Mouse (Mus musculus) midbrain, embryonic 14.5 days (tissue): ENCODE data around the gene Spaca4. TPM values are rescaled to one million over a fixed set of nuclear protein-coding genes. Genes with fewer than 3 reads are reported as not detected.

Experiments
- ATAC-seq: fragments of 200-750 bp; cut with Nextera tagmentation; 2 replicates; pipeline ENCODE4 v1.8.0; 2017; ENCODE audit warnings: moderate number of reproducible peaks, moderate library complexity; ENCODE audit not compliant: low FRiP score, low TSS enrichment
- DNase-seq: peaks from one replicate; pipeline ENCODE4 v3.0.0-alpha.2; 2015
- H3K27ac ChIP-seq: fragments of 300-500 bp; sonication (generic); replicated peaks from 2 replicates; pipeline ENCODE4 v1.5.1; 2014; ENCODE audit warnings: mild to moderate bottlenecking, low read depth, low read length, moderate library complexity
- H3K27me3 ChIP-seq: fragments of 300-500 bp; sonication (generic); 2 replicates; pipeline ENCODE4 v1.6.1; 2014; ENCODE audit warnings: low read length, control low read depth, mixed read lengths; ENCODE audit not compliant: control insufficient read depth, insufficient read depth
- H3K36me3 ChIP-seq: fragments of 300-500 bp; sonication (generic); 2 replicates; pipeline ENCODE4 v1.6.1; 2014; ENCODE audit warnings: low read length, control low read depth; ENCODE audit not compliant: control insufficient read depth, insufficient read depth
- H3K4me1 ChIP-seq: fragments of 300-500 bp; sonication (generic); 2 replicates; pipeline ENCODE4 v1.6.1; 2014; ENCODE audit warnings: mild to moderate bottlenecking, antibody characterized with exemption, low read length, control low read depth; ENCODE audit not compliant: control insufficient read depth, insufficient read depth
- H3K4me2 ChIP-seq: fragments of 300-500 bp; sonication (generic); 2 replicates; pipeline ENCODE4 v1.6.1; 2014; ENCODE audit warnings: mild to moderate bottlenecking, low read length, moderate library complexity
- H3K4me3 ChIP-seq: fragments of 300-500 bp; sonication (generic); replicated peaks from 2 replicates; pipeline ENCODE4 v1.5.1; 2014; ENCODE audit warnings: low read depth, low read length
- H3K9ac ChIP-seq: fragments of 300-500 bp; sonication (generic); replicated peaks from 2 replicates; pipeline ENCODE4 v1.6.1; 2014; ENCODE audit warnings: mild to moderate bottlenecking, low read length, moderate library complexity
- H3K9me3 ChIP-seq: fragments of 300-500 bp; sonication (generic); 2 replicates; pipeline ENCODE4 v1.6.1; 2016; ENCODE audit warnings: low read length, control low read depth, mixed read lengths; ENCODE audit not compliant: control insufficient read depth
- WGBS: fragments of 180-500 bp; shearing (Covaris S2); extraction: QIAGEN DNeasy Blood & Tissue Kit; methylation state at CpG from one replicate; pipeline ENCODE4 v1.1.7; 2014; 5-methylcytosine and 5-hydroxymethylcytosine counted together
- polyA plus RNA-seq: library from polyadenylated mRNA; unstranded; fragments of >200 nt; fragmentation: Nextera tagmentation; extraction: Ambion mirVana; gene quantifications from 2 replicates; pipeline ENCODE4 v1.2.1, GENCODE M21; 2014

The Spaca4 gene
- polyA plus RNA-seq, 1 experiment from 2014 or later: not detected

DNA sequence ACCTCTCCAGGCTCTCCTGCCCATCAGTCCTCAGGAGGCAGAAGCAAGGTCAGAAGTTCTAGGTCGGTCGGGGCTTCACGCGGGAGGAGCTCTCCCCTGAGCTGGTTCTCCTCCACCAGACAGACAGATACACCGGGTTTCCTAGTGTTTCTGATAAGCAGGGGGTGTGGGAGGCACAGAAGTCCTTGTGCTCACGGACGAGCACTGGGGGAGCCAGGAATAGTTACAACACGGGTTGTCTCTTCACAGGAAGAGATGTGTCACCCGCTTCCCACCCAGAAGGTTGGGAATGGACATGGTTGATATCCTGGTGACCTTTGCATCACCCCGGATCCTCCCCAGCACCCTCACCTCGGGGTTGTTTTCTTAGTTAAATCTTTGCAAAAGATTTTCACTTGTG lies 35.8 kb downstream of the Spaca4 start:
- no peak for DNase-seq
- Histone ChIP-seq H3K9me3 (no peaks in the 10 kb centered on the region), H3K9ac (no peak overlapping the region), H3K36me3 (no peaks in the 10 kb centered on the region), H3K4me1 (no peaks in the 10 kb centered on the region), H3K4me3 (no peak overlapping the region), H3K27me3 (no peaks in the 10 kb centered on the region), H3K4me2 (no peak overlapping the region), H3K27ac (no peak overlapping the region)
- no peak for ATAC-seq
- 81% methylated on average over 11 of the region's 11 CpGs for WGBS

DNA sequence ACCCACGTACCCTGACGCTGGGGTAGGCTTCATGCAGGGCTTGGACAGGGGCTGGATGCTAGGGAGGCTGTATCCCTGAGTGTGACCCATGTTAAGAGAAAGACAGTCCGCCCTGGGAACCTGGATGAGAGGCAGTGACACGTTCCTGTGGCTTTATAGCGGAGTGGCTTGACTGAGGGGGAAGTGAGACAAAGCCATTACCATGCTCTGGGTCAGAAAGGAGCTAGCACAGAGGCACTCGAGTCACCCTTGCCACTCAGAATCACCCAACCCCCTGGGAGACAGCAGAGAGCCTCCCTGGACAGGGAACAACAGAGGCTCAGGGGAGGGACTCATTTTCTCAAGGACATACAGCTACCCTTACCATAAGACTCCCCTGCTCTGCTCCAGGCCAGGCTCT lies 36.5 kb downstream of the Spaca4 start:
- Histone ChIP-seq H3K36me3 (no peaks in the 10 kb centered on the region), H3K4me2 (no peak overlapping the region), H3K27ac (no peak overlapping the region), H3K4me1 (no peaks in the 10 kb centered on the region), H3K27me3 (no peaks in the 10 kb centered on the region), H3K9me3 (no peaks in the 10 kb centered on the region), H3K4me3 (no peak overlapping the region), H3K9ac (no peak overlapping the region)
- 70% methylated on average over 6 of the region's 6 CpGs for WGBS
- no peak for DNase-seq
- no peak for ATAC-seq

DNA sequence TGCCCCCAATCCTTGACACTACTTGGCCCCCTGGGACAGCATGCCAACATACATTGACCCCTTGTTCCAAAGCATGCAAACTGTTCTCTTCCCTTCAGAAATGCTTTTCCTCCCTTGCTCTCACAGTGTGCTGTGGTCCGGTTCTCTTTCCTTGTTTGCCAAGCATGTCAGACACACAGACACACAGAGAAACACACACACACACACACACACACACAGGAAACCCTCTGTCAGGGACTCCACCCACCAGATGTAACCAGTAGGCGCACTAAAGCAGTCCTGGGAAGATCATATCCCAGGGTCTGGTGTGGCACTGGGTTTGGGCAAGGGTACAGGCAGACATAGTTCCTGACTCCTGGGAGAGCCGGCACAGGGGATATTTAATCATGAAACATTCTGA lies 38.8 kb downstream of the Spaca4 start:
- H3K9me3 ChIP-seq: no peaks in the 10 kb centered on the region
- no peak overlapping the region for H3K27ac ChIP-seq
- H3K4me2 ChIP-seq: no peak overlapping the region
- H3K27me3 ChIP-seq: no peaks in the 10 kb centered on the region
- no peak for DNase-seq
- H3K4me1 ChIP-seq: no peaks in the 10 kb centered on the region
- no peak overlapping the region for H3K9ac ChIP-seq
- H3K4me3 ChIP-seq: no peak overlapping the region
- no peak for ATAC-seq
- H3K36me3 ChIP-seq: no peaks in the 10 kb centered on the region
- 78% methylated on average over 3 of the region's 3 CpGs for WGBS

DNA sequence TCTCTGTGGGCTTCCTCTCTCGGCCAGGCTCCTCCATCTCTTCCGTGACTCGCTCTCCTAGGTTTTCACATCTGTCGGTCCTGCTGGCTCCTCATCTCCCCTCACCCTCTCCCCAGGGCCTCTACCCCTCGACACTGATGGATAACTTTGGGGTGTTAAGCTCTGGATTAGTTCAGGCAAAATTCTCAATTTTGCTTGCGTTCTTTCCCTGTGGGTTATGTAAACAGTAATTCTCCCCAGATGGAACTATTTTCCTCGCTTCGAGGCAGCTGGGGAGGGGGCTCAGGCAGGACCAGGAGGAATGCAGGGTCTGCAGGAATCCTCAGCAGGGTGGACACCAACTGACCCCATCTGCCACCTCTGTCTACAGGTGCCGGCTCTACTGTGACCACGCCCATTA lies 39.8 kb downstream of the Spaca4 start:
- Histone ChIP-seq H3K27ac (no peak overlapping the region), H3K9ac (no peak overlapping the region), H3K27me3 (no peaks in the 10 kb centered on the region), H3K4me2 (no peak overlapping the region), H3K4me1 (no peaks in the 10 kb centered on the region), H3K36me3 (no peaks in the 10 kb centered on the region), H3K9me3 (no peaks in the 10 kb centered on the region), H3K4me3 (no peak overlapping the region)
- ATAC-seq (no peak), DNase-seq (no peak)
- 73% methylated on average over 10 of the region's 10 CpGs for WGBS

DNA sequence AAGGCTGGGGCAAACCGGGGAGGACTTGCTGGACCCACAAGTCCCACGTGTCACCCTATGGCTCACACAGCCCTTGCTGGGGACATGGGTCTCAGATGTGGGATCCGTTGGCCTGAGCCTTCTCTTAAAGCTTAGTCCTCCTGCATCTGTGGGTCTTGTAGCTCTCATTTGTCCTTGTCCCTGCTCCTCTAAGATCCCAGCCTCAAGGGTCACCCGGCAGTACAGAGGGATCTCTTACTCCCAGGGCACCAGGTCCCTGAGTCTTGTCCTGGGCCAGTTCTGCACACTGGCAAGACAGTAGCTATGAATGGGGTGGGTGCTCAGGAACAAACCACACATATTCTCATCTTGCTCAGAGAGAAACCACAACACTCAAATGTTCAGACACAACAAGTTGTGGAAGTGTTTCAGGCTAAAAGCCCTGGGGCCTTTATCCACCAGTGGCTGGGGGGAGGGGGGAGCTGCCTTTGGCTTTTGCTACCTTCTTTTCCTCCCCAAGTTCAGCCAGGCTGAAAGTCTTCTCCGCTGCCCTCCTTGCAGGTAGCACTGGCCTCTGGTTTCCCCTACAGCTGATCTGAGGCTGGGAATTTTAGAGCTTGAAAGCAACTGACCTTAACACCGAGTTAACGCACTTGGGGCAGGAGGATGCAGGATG lies 42.1 kb downstream of the Spaca4 start, which contains the start of gene Ntn5:
Gene Ntn5, plus strand, starts transcription at position 627 of the 655 bp plus-strand sequence.
- ATAC-seq: no peak
- H3K27me3 ChIP-seq: no peaks in the 10 kb centered on the region
- no peaks in the 10 kb centered on the region for H3K36me3 ChIP-seq
- DNase-seq: no peak
- no peak within 1 kb of the TSS for H3K4me2 ChIP-seq
- no peaks in the 10 kb centered on the region for H3K4me1 ChIP-seq
- H3K4me3 ChIP-seq: no peak within 1 kb of the TSS
- no peak within 1 kb of the TSS for H3K27ac ChIP-seq
- no peaks in the 10 kb centered on the region for H3K9me3 ChIP-seq
- WGBS: 78% methylated on average over 7 of the region's 7 CpGs
- no peak within 1 kb of the TSS for H3K9ac ChIP-seq

DNA sequence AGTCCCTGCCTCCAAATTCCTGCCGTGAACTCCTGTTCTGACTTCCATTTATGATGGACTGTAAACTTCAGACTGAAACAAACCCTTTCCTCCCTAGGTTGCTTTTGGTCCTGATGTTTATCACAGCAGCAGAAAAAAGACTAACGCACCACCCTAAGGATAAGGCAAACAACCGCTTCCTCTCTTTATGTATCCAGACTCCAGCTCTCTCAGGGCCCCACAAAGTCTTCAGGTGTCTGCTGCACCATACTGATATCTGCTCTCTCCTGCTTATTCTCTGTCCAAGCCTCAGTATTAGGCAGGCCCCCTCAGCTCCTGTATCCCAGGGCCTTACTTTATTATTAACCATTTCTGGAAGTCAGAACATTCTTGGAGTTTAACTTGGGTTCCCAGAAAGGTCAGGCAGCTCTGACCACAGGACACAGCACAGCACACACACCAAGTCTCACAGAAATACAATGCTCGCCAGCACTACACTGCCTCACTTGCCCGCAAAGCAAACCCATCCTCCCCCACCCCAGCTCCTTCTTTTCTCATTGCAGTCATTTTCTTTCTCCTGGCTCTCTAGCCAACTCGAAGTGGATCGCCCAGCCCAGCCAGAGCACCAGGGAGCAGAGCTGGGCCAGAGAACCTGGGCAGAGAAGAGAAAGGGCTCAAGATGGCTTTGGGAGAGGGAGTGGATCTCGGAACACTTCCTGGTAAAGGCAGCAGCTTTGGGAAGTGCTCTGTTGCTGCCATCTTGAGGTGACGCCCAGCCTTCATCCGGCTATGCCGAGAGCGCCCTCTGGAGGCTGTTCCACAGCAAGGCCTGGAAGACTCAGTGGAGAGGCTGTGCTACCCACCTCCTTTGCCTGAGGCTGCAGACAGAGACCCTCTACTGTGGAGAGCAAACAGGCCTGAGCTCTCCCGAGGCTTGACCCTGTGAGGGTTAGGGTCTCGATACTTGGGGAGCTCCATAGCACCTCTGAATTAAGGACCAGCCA lies 43.2 kb downstream of the Spaca4 start:
- no peak overlapping the region; the same call in 1 of the 2 replicates for H3K9ac ChIP-seq
- no peak overlapping the region for H3K4me3 ChIP-seq

DNA sequence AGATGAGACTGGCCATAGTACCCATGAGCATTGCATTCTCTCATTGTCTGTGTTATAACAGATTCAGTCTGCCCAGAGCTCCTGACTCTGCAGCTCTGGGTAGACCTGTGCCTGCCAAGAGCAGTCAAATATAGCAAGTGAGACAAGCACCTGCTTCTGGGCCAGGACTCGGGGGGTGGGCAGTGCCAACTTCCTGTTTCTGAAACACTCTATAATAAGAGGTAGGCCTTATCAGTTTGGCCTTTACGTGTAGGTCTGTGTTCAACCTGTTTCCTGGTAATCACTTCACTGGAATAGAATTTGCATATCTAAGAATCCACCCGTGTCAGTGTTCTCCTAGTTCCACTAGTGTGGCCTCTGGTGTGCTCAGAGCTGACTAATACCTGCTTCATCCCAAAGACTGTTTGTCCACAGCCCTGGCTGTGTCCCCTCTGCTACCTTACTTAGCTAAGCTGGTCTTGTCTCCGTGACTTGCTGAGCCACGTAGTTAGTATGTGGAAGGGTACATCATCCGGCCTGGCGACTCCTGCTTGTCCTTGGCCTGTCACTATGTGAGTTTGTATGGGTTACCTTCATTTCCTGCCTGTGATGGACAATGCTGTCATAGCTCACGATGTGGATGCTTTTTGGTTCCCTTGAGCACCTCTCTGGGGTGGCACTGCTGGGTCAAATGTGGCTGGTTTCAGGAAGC lies 44.4 kb downstream of the Spaca4 start:
- DNase-seq (no peak), ATAC-seq (no peak)
- Histone ChIP-seq H3K27ac (no peak overlapping the region), H3K9ac (no peak overlapping the region), H3K36me3 (no peaks in the 10 kb centered on the region), H3K4me2 (no peak overlapping the region), H3K4me3 (no peak overlapping the region), H3K4me1 (no peaks in the 10 kb centered on the region), H3K27me3 (no peaks in the 10 kb centered on the region), H3K9me3 (no peaks in the 10 kb centered on the region)
- WGBS: 89% methylated on average over 8 of the region's 8 CpGs

More for the DNA sequence above, 43.2 kb downstream of the Spaca4 start:
- Histone ChIP-seq H3K27ac (peak overlapping the region; percentile 20), H3K4me1 (no peaks in the 10 kb centered on the region), H3K27me3 (no peaks in the 10 kb centered on the region), H3K36me3 (no peaks in the 10 kb centered on the region), H3K9me3 (no peaks in the 10 kb centered on the region), H3K4me2 (peak overlapping the region; percentile 27)
- ATAC-seq (peak; percentile 79), DNase-seq (peak; percentile 94)
- 28% methylated on average over 14 of the region's 14 CpGs for WGBS

DNA sequence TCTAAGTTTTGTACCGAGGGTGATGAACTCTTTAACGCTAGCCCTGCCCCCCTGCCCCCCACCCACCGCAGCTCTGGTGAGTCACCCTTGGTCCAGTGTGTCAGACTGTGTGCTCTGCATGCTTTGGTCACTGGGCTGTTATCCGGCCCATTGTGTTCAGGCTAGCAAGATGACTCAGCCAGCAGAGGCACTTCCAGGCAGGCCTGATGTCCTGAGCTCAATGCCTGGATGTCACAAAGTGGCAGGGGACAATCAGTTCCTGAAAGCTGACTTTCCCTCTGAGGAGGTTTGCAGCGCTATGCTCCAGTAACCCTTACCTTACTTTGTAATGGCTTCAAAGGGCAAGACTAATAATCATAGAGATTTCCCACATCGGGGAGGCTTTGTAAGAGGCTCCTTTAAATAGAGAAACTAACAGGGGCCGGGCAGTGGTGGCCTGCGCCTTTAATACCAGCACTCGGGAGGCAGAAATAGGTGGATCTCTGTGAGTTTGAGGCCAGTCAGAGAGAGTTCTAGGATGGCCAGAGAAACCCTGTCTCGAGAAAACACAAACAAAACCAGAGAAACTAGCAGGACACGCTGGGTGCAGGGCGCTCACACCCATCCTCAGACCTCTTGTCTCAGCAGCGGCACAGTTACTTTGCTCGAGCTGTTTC lies 45.5 kb downstream of the Spaca4 start:
- Histone ChIP-seq H3K9ac (no peak overlapping the region), H3K4me1 (no peaks in the 10 kb centered on the region), H3K4me3 (no peak overlapping the region), H3K9me3 (no peaks in the 10 kb centered on the region), H3K27ac (no peak overlapping the region), H3K27me3 (no peaks in the 10 kb centered on the region), H3K36me3 (no peaks in the 10 kb centered on the region), H3K4me2 (no peak overlapping the region)
- ATAC-seq (no peak), DNase-seq (no peak)
- WGBS: 47% methylated on average over 14 of the region's 14 CpGs
